Mouse (Mus musculus) hindbrain, embryonic 15.5 days (tissue): Measurements from ENCODE around the gene Plekha3. TPM values are rescaled to one million over a fixed set of nuclear protein-coding genes. Genes with fewer than 3 reads are reported as not detected.

Source experiments
- ATAC-seq: fragments of 200-750 bp; cut with Nextera tagmentation; 2 replicates; pipeline ENCODE4 v1.8.0; 2017; ENCODE audit warnings: low read depth, moderate number of reproducible peaks, moderate TSS enrichment; ENCODE audit not compliant: low FRiP score
- H3K27ac ChIP-seq: fragments of 300-500 bp; sonication (generic); replicated peaks from 2 replicates; pipeline ENCODE4 v1.5.1; 2015; ENCODE audit warnings: mild to moderate bottlenecking, inconsistent platforms
- H3K27me3 ChIP-seq: fragments of 300-500 bp; sonication (generic); 2 replicates; pipeline ENCODE4 v1.6.1; 2015; ENCODE audit warnings: control low read depth, inconsistent platforms
- H3K36me3 ChIP-seq: fragments of 300-500 bp; sonication (generic); 2 replicates; pipeline ENCODE4 v1.6.1; 2015; ENCODE audit warnings: control low read depth, inconsistent platforms
- H3K4me1 ChIP-seq: fragments of 300-500 bp; sonication (generic); replicated peaks from 2 replicates; pipeline ENCODE4 v1.6.1; 2015; ENCODE audit warnings: control low read depth, inconsistent platforms
- H3K4me2 ChIP-seq: fragments of 300-500 bp; sonication (generic); 2 replicates; pipeline ENCODE4 v1.6.1; 2015; ENCODE audit warnings: moderate library complexity, mild to moderate bottlenecking, inconsistent platforms
- H3K4me3 ChIP-seq: fragments of 300-500 bp; sonication (generic); 2 replicates; pipeline ENCODE4 v1.5.1; 2015; ENCODE audit warnings: mild to moderate bottlenecking, inconsistent platforms
- H3K9ac ChIP-seq: fragments of 300-500 bp; sonication (generic); 2 replicates; pipeline ENCODE4 v1.6.1; 2015; ENCODE audit warnings: inconsistent platforms
- H3K9me3 ChIP-seq: fragments of 300-500 bp; sonication (generic); 2 replicates; pipeline ENCODE4 v1.6.1; 2016; ENCODE audit warnings: control low read depth, inconsistent platforms
- WGBS: fragments of 180-500 bp; shearing (Covaris S2); methylation state at CpG from one replicate; pipeline ENCODE4 v1.1.7; 2015; 5-methylcytosine and 5-hydroxymethylcytosine counted together
- polyA plus RNA-seq: library from polyadenylated mRNA; unstranded; fragments of >200 nt; fragmentation: Nextera tagmentation; extraction: Ambion mirVana; gene quantifications from 2 replicates; pipeline ENCODE4 v1.2.1, GENCODE M21; 2015

Plekha3 gene
- polyA plus RNA-seq, 1 experiment from 2014 or later, result 13.0 TPM

GRCm38 (mm10) chr2:76658551-76658950, 16.5 kb upstream of the Plekha3 start:
- no peak overlapping the region for H3K27ac ChIP-seq
- no peaks in the 10 kb centered on the region for H3K27me3 ChIP-seq
- no peaks in the 10 kb centered on the region for H3K4me1 ChIP-seq
- no peaks in the 10 kb centered on the region for H3K9me3 ChIP-seq
- WGBS, result 83% methylated on average over 13 of the region's 13 CpGs
- no peak overlapping the region for H3K4me2 ChIP-seq
- H3K36me3 ChIP-seq, result no peaks in the 10 kb centered on the region
- H3K9ac ChIP-seq, result no peak overlapping the region
- no peak overlapping the region for H3K4me3 ChIP-seq
- ATAC-seq, result no peak

GRCm38 (mm10) chr2:76659419-76659818, 15.7 kb upstream of the Plekha3 start:
- Histone ChIP-seq H3K27ac (no peak overlapping the region), H3K36me3 (peaks cover 3% of the 10 kb centered on the region; the same call in 1 of the 2 replicates), H3K9me3 (no peaks in the 10 kb centered on the region), H3K27me3 (no peaks in the 10 kb centered on the region), H3K9ac (no peak overlapping the region), H3K4me1 (no peaks in the 10 kb centered on the region), H3K4me2 (no peak overlapping the region), H3K4me3 (no peak overlapping the region)
- WGBS, result 55% methylated on average over 6 of the region's 8 CpGs
- no peak for ATAC-seq

GRCm38 (mm10) chr2:76665531-76665930, 9.6 kb upstream of the Plekha3 start:
- H3K36me3 ChIP-seq, result peaks cover 10% of the 10 kb centered on the region
- no peaks in the 10 kb centered on the region for H3K27me3 ChIP-seq
- no peak for ATAC-seq
- no peaks in the 10 kb centered on the region for H3K9me3 ChIP-seq
- no peak overlapping the region for H3K27ac ChIP-seq
- H3K9ac ChIP-seq, result no peak overlapping the region
- H3K4me3 ChIP-seq, result no peak overlapping the region
- H3K4me2 ChIP-seq, result no peak overlapping the region
- WGBS, result 96% methylated on average over 7 of the region's 7 CpGs
- H3K4me1 ChIP-seq, result 0 out of 2 replicates have a peak, but pooled peaks cover 3% of the 10 kb centered on the region

GRCm38 (mm10) chr2:76667200-76667599, 7.9 kb upstream of the Plekha3 start:
- Histone ChIP-seq H3K9me3 (no peaks in the 10 kb centered on the region), H3K9ac (no peak overlapping the region), H3K36me3 (peaks cover 10% of the 10 kb centered on the region), H3K27me3 (no peaks in the 10 kb centered on the region), H3K4me1 (peaks cover 13% of the 10 kb centered on the region), H3K27ac (no peak overlapping the region), H3K4me3 (no peak overlapping the region), H3K4me2 (no peak overlapping the region)
- 87% methylated on average over 5 of the region's 5 CpGs for WGBS
- no peak for ATAC-seq

GRCm38 (mm10) chr2:76671641-76672040, 3.4 kb upstream of the Plekha3 start:
- H3K27me3 ChIP-seq, result no peaks in the 10 kb centered on the region
- ATAC-seq, result no peak
- H3K9ac ChIP-seq, result no peak overlapping the region
- H3K4me1 ChIP-seq, result peaks cover 34% of the 10 kb centered on the region
- WGBS, result 82% methylated on average over 6 of the region's 6 CpGs
- H3K36me3 ChIP-seq, result no peaks in the 10 kb centered on the region
- H3K4me3 ChIP-seq, result peak overlapping the region; percentile 38
- H3K27ac ChIP-seq, result no peak overlapping the region
- H3K4me2 ChIP-seq, result peak overlapping the region; percentile 58
- H3K9me3 ChIP-seq, result no peaks in the 10 kb centered on the region

GRCm38 (mm10) chr2:76672134-76672745, 2.8 kb upstream of the Plekha3 start:
- no peaks in the 10 kb centered on the region for H3K9me3 ChIP-seq
- H3K9ac ChIP-seq, result peak overlapping the region; percentile 37
- peak overlapping the region; percentile 58 for H3K4me2 ChIP-seq
- H3K4me3 ChIP-seq, result peak overlapping the region; percentile 38
- no peaks in the 10 kb centered on the region for H3K27me3 ChIP-seq
- ATAC-seq, result no peak
- H3K36me3 ChIP-seq, result no peaks in the 10 kb centered on the region
- peaks cover 39% of the 10 kb centered on the region for H3K4me1 ChIP-seq
- WGBS, result 38% methylated on average over 9 of the region's 9 CpGs
- peak overlapping the region; percentile 56 for H3K27ac ChIP-seq

- no peaks in the 10 kb centered on the region for H3K36me3 ChIP-seq
- WGBS, result under 1% methylated on average over 17 of the region's 17 CpGs
- H3K27ac ChIP-seq, result peak within 1 kb of the TSS; percentile 56
- no peaks in the 10 kb centered on the region for H3K27me3 ChIP-seq
- peaks cover 42% of the 10 kb centered on the region for H3K4me1 ChIP-seq
- peak within 1 kb of the TSS; percentile 37 for H3K9ac ChIP-seq
- H3K4me3 ChIP-seq, result peak within 1 kb of the TSS; percentile 38
- no peaks in the 10 kb centered on the region for H3K9me3 ChIP-seq
- peak; percentile 92 for ATAC-seq
- peak within 1 kb of the TSS; percentile 58 for H3K4me2 ChIP-seq
Measured at GRCm38 (mm10) chr2:76672966-76673392, 2.1 kb upstream of the Plekha3 start, which contains the start of gene Fkbp7. Fkbp7 (minus strand) TSS chr2:76673116.

- no peaks in the 10 kb centered on the region for H3K27me3 ChIP-seq
- no peak for ATAC-seq
- H3K9ac ChIP-seq, result no peak overlapping the region
- H3K36me3 ChIP-seq, result no peaks in the 10 kb centered on the region
- H3K4me2 ChIP-seq, result peak overlapping the region; percentile 58
- no peaks in the 10 kb centered on the region for H3K9me3 ChIP-seq
- peaks cover 40% of the 10 kb centered on the region for H3K4me1 ChIP-seq
- H3K27ac ChIP-seq, result peak overlapping the region; percentile 56
- 31% methylated on average over 7 of the region's 7 CpGs for WGBS
- H3K4me3 ChIP-seq, result peak overlapping the region; percentile 38
Measured at GRCm38 (mm10) chr2:76673472-76674081, 1.5 kb upstream of the Plekha3 start.

- Histone ChIP-seq H3K27me3 (no peaks in the 10 kb centered on the region), H3K36me3 (peaks cover 2% of the 10 kb centered on the region; the same call in 1 of the 2 replicates), H3K4me1 (peaks cover 39% of the 10 kb centered on the region), H3K4me2 (peak overlapping the region; percentile 81), H3K9ac (peak overlapping the region; percentile 81), H3K4me3 (peak overlapping the region; percentile 95), H3K9me3 (no peaks in the 10 kb centered on the region), H3K27ac (peak overlapping the region; percentile 81)
- ATAC-seq, result peak; percentile 72
- 1% methylated on average over 31 of the region's 44 CpGs for WGBS
Measured at GRCm38 (mm10) chr2:76675451-76675850, 370 bp downstream of the Plekha3 start.

GRCm38 (mm10) chr2:76675949-76676348, 868 bp downstream of the Plekha3 start:
- Histone ChIP-seq H3K4me1 (peaks cover 39% of the 10 kb centered on the region), H3K9ac (peak overlapping the region; percentile 81), H3K27me3 (no peaks in the 10 kb centered on the region), H3K27ac (no peak overlapping the region), H3K36me3 (peaks cover 6% of the 10 kb centered on the region; the same call in 1 of the 2 replicates), H3K9me3 (no peaks in the 10 kb centered on the region), H3K4me3 (peak overlapping the region; percentile 95), H3K4me2 (peak overlapping the region; percentile 81)
- WGBS, result 14% methylated on average over 4 of the region's 4 CpGs
- ATAC-seq, result no peak

- H3K4me3 ChIP-seq, result peak overlapping the region; percentile 95
- peak overlapping the region; percentile 81 for H3K4me2 ChIP-seq
- 51% methylated on average over 13 of the region's 13 CpGs for WGBS
- no peak overlapping the region for H3K27ac ChIP-seq
- H3K9ac ChIP-seq, result peak overlapping the region; percentile 81
- ATAC-seq, result no peak
- H3K36me3 ChIP-seq, result peaks cover 6% of the 10 kb centered on the region; the same call in 1 of the 2 replicates
- H3K9me3 ChIP-seq, result no peaks in the 10 kb centered on the region
- H3K4me1 ChIP-seq, result peaks cover 35% of the 10 kb centered on the region
- no peaks in the 10 kb centered on the region for H3K27me3 ChIP-seq
Measured at GRCm38 (mm10) chr2:76676401-76677226, 1.5 kb downstream of the Plekha3 start.

- Histone ChIP-seq H3K9me3 (no peaks in the 10 kb centered on the region), H3K27me3 (no peaks in the 10 kb centered on the region), H3K9ac (no peak overlapping the region), H3K27ac (no peak overlapping the region), H3K4me3 (no peak overlapping the region), H3K4me1 (peaks cover 3% of the 10 kb centered on the region; the same call in 1 of the 2 replicates), H3K4me2 (no peak overlapping the region), H3K36me3 (peaks cover 57% of the 10 kb centered on the region)
- WGBS, result 85% methylated on average over 8 of the region's 8 CpGs
- ATAC-seq, result no peak
Measured at GRCm38 (mm10) chr2:76682301-76682700, 7.2 kb downstream of the Plekha3 start.
